Mouse (Mus musculus) MEL (cell line): ENCODE results near the gene Dgkb. TPM values are rescaled to one million over a fixed set of nuclear protein-coding genes. Genes with fewer than 3 reads are reported as not detected.

Experiments
- DNase-seq: peaks from one replicate; pipeline ENCODE4 v3.0.0; 2011; ENCODE audit warnings: low read depth, low spot score
- H3K27ac ChIP-seq: 2 replicates; pipeline ENCODE4 v1.5.1; 2012; ENCODE audit warnings: low read depth, mild to moderate bottlenecking, control low read depth, low read length, moderate library complexity; ENCODE audit not compliant: control insufficient read depth
- H3K27me3 ChIP-seq, 2 experiments: fragments of 150-350 bp in 1 of 2; sonication (generic) in 1 of 2; 2 replicates each; pipeline ENCODE4 v1.6.1; 2012; ENCODE audit warnings: low read length in 2 of 2, mild to moderate bottlenecking in 2 of 2, improper control_type of control experiment in 1 of 2, moderate library complexity in 1 of 2; ENCODE audit not compliant: insufficient read depth in 2 of 2, control insufficient read depth in 1 of 2
- H3K36me3 ChIP-seq, 2 experiments: 2 replicates each; pipeline ENCODE4 v1.6.1; 2012 to 2014; ENCODE audit warnings: low read length in 2 of 2, improper control_type of control experiment in 1 of 2, inconsistent platforms in 1 of 2, mild to moderate bottlenecking in 1 of 2; ENCODE audit not compliant: insufficient read depth in 2 of 2, control insufficient read depth in 1 of 2
- H3K4me1 ChIP-seq, 2 experiments: fragments of 150-350 bp in 1 of 2; sonication (generic) in 1 of 2; 2 replicates each; pipeline ENCODE4 v1.6.1; 2012; ENCODE audit warnings: low read length in 2 of 2, improper control_type of control experiment in 1 of 2, mild to moderate bottlenecking in 1 of 2; ENCODE audit not compliant: insufficient read depth in 2 of 2, control insufficient read depth in 1 of 2
- H3K4me3 ChIP-seq, 2 experiments: fragments of 150-350 bp in 1 of 2; sonication (generic) in 1 of 2; 2 replicates each; pipeline ENCODE4 v1.5.1; 2012; ENCODE audit warnings: low read depth in 2 of 2, low read length in 2 of 2, mild to moderate bottlenecking in 2 of 2, moderate library complexity in 2 of 2, control low read depth in 1 of 2, improper control_type of control experiment in 1 of 2; ENCODE audit not compliant: control insufficient read depth in 1 of 2, insufficient read depth in 1 of 2
- H3K79me2 ChIP-seq: 2 replicates; pipeline ENCODE4 v1.6.1; 2012; ENCODE audit warnings: mild to moderate bottlenecking, low read length, moderate library complexity; ENCODE audit not compliant: control insufficient read depth, poor library complexity, insufficient read depth
- H3K9ac ChIP-seq: 2 replicates; pipeline ENCODE4 v1.6.1; 2012; ENCODE audit warnings: low read depth, mild to moderate bottlenecking, control low read depth, low read length, moderate library complexity; ENCODE audit not compliant: control insufficient read depth, poor library complexity, severe bottlenecking
- H3K9me3 ChIP-seq: fragments of 150-350 bp; sonication (generic); replicated peaks from 2 replicates; pipeline ENCODE4 v1.6.1; 2012; ENCODE audit warnings: mild to moderate bottlenecking, low read length, improper control_type of control experiment, moderate library complexity; ENCODE audit not compliant: insufficient read depth
- BHLHE40 ChIP-seq: IDR thresholded peaks from 2 replicates; pipeline ENCODE4 v1.6.1; 2012; ENCODE audit warnings: low read depth, mild to moderate bottlenecking, inconsistent platforms, low read length, improper control_type of control experiment, borderline replicate concordance
- CHD1 ChIP-seq: IDR thresholded peaks from 2 replicates; pipeline ENCODE4 v1.6.1; 2012; ENCODE audit warnings: low read depth, mild to moderate bottlenecking, inconsistent platforms, low read length, improper control_type of control experiment
- CTCF ChIP-seq, 3 experiments: IDR thresholded peaks in 2 of 3; conservative IDR thresholded peaks in 1 of 3; 2 replicates each; pipeline ENCODE4 v1.5.1; 2011 to 2012; ENCODE audit warnings: low read length in 3 of 3, low read depth in 2 of 3, mild to moderate bottlenecking in 2 of 3, improper control_type of control experiment in 1 of 3, inconsistent platforms in 1 of 3, mixed read lengths in 1 of 3, moderate library complexity in 1 of 3; ENCODE audit not compliant: control insufficient read depth in 1 of 3, insufficient read depth in 1 of 3, poor library complexity in 1 of 3, severe bottlenecking in 1 of 3
- ELF1 ChIP-seq: IDR thresholded peaks from 2 replicates; pipeline ENCODE4 v1.6.1; 2014; ENCODE audit warnings: low read depth, mild to moderate bottlenecking, inconsistent platforms, low read length, improper control_type of control experiment, moderate library complexity
- EP300 ChIP-seq, 2 experiments: IDR thresholded peaks; 2 replicates each; pipeline ENCODE4 v1.6.1; 2011; ENCODE audit warnings: improper control_type of control experiment in 2 of 2, low read length in 2 of 2, low read depth in 1 of 2, mild to moderate bottlenecking in 1 of 2
- ETS1 ChIP-seq: IDR thresholded peaks from 2 replicates; pipeline ENCODE4 v1.6.1; 2012; ENCODE audit warnings: low read depth, mild to moderate bottlenecking, inconsistent platforms, low read length, improper control_type of control experiment, moderate library complexity
- GABPA ChIP-seq: IDR thresholded peaks from 2 replicates; pipeline ENCODE4 v1.6.1; 2012; ENCODE audit warnings: low read depth, mild to moderate bottlenecking, inconsistent platforms, low read length, improper control_type of control experiment, moderate library complexity
- HCFC1 ChIP-seq: IDR thresholded peaks from 2 replicates; pipeline ENCODE4 v1.6.1; 2012; ENCODE audit warnings: low read depth, mild to moderate bottlenecking, inconsistent platforms, low read length, improper control_type of control experiment, moderate library complexity
- MEF2A ChIP-seq: IDR thresholded peaks from 2 replicates; pipeline ENCODE4 v1.6.1; 2014; ENCODE audit warnings: low read depth, mild to moderate bottlenecking, inconsistent platforms, low read length, improper control_type of control experiment; ENCODE audit not compliant: poor library complexity, insufficient replicate concordance, severe bottlenecking; ENCODE audit errors: extremely low read depth
- MYC ChIP-seq: IDR thresholded peaks from 2 replicates; pipeline ENCODE4 v1.6.1; 2011; ENCODE audit warnings: low read depth, mild to moderate bottlenecking, low read length, improper control_type of control experiment, moderate library complexity
- NRF1 ChIP-seq: IDR thresholded peaks from 2 replicates; pipeline ENCODE4 v1.6.1; 2014; ENCODE audit warnings: low read depth, mild to moderate bottlenecking, inconsistent platforms, low read length, improper control_type of control experiment, moderate library complexity; ENCODE audit not compliant: poor library complexity, insufficient read depth, severe bottlenecking
- POLR2A ChIP-seq, 2 experiments: IDR thresholded peaks; 2 replicates each; pipeline ENCODE4 v1.6.1; 2011 to 2012; ENCODE audit warnings: low read length in 2 of 2, mild to moderate bottlenecking in 2 of 2, control low read depth in 1 of 2, improper control_type of control experiment in 1 of 2, low read depth in 1 of 2, moderate library complexity in 1 of 2; ENCODE audit not compliant: control insufficient read depth in 1 of 2, insufficient read depth in 1 of 2, poor library complexity in 1 of 2
- POLR2AphosphoS2 ChIP-seq: IDR thresholded peaks from 2 replicates; pipeline ENCODE4 v1.6.1; 2011; ENCODE audit warnings: low read length, improper control_type of control experiment
- RCOR1 ChIP-seq: IDR thresholded peaks from 2 replicates; pipeline ENCODE4 v1.6.1; 2012; ENCODE audit warnings: low read depth, mild to moderate bottlenecking, inconsistent platforms, low read length, improper control_type of control experiment
- SIN3A ChIP-seq: IDR thresholded peaks from 2 replicates; pipeline ENCODE4 v1.6.1; 2012; ENCODE audit warnings: low read length, improper control_type of control experiment, inconsistent platforms
- SMC3 ChIP-seq: IDR thresholded peaks from 2 replicates; pipeline ENCODE4 v1.6.1; 2011; ENCODE audit warnings: low read depth, low read length, improper control_type of control experiment
- TAL1 ChIP-seq: IDR thresholded peaks from 2 replicates; pipeline ENCODE4 v1.6.1; 2012; ENCODE audit warnings: mild to moderate bottlenecking, inconsistent platforms, low read length, moderate library complexity, mixed read lengths
- TCF12 ChIP-seq: IDR thresholded peaks from 2 replicates; pipeline ENCODE4 v1.6.1; 2014; ENCODE audit warnings: low read depth, mild to moderate bottlenecking, inconsistent platforms, low read length, improper control_type of control experiment, moderate library complexity
- UBTF ChIP-seq: IDR thresholded peaks from 2 replicates; pipeline ENCODE4 v1.6.1; 2012; ENCODE audit warnings: low read depth, mild to moderate bottlenecking, inconsistent platforms, low read length, improper control_type of control experiment, moderate library complexity, borderline replicate concordance; ENCODE audit not compliant: insufficient read depth
- USF1 ChIP-seq: IDR thresholded peaks from 2 replicates; pipeline ENCODE4 v1.6.1; 2014; ENCODE audit warnings: low read depth, mild to moderate bottlenecking, inconsistent platforms, low read length, improper control_type of control experiment, moderate library complexity
- USF2 ChIP-seq, 2 experiments: IDR thresholded peaks; 2 replicates each; pipeline ENCODE4 v1.6.1; 2011 to 2012; ENCODE audit warnings: improper control_type of control experiment in 2 of 2, low read length in 2 of 2, borderline replicate concordance in 1 of 2, inconsistent platforms in 1 of 2, low read depth in 1 of 2, mild to moderate bottlenecking in 1 of 2; ENCODE audit not compliant: insufficient read depth in 1 of 2
- ZC3H11A ChIP-seq: IDR thresholded peaks from 2 replicates; pipeline ENCODE4 v1.6.1; 2012; ENCODE audit warnings: low read depth, mild to moderate bottlenecking, inconsistent platforms, low read length, improper control_type of control experiment
- polyA plus RNA-seq, 2 experiments: library from polyadenylated mRNA; stranded (reverse) in 1 of 2; unstranded in 1 of 2; fragments of >175 nt in 1 of 2; fragments of >200 nt in 1 of 2; gene quantifications; 2 replicates each; pipeline versions ENCODE4 v1.2.1 to v1.2.4; 2012; ENCODE audit warnings: low replicate concordance in 2 of 2, low read depth in 1 of 2; ENCODE audit not compliant: insufficient read length in 2 of 2, insufficient read depth in 1 of 2, missing spikeins in 1 of 2
- total RNA-seq: library from RNA; depleted of rRNA; stranded (reverse); fragments of 300-350 nt; gene quantifications from 2 replicates; pipeline ENCODE4 v1.2.3, GENCODE M21; 2012

Gene Dgkb
- total and polyA plus RNA-seq, 3 experiments = not detected

GRCm38 (mm10) chr12:38327729-38328271 lies 510.3 kb downstream of the Dgkb start:
- TF ChIP-seq NRF1 = no peak
- no peak for TF ChIP-seq USF2 (IDR thresholded peaks at IDR 0.05; ENCODE audit: borderline replicate concordance in 1 of 2, insufficient read depth in 1 of 2, low read depth in 1 of 2, low read length in 2 of 2)
- TF ChIP-seq TAL1 = no peak
- TF ChIP-seq BHLHE40 = no peak
- TF ChIP-seq RCOR1 = no peak
- TF ChIP-seq SIN3A = no peak
- no peak for TF ChIP-seq HCFC1
- no peak for TF ChIP-seq ZC3H11A
- no peak for TF ChIP-seq CHD1
- no peak for TF ChIP-seq ETS1
- no peak for TF ChIP-seq GABPA
- TF ChIP-seq MYC = no peak
- no peak for TF ChIP-seq POLR2A (IDR thresholded peaks at IDR 0.05; ENCODE audit: control insufficient read depth in 1 of 2, insufficient read depth in 1 of 2, low read depth in 1 of 2, low read length in 2 of 2, poor library complexity in 1 of 2)
- no peak for TF ChIP-seq CTCF (IDR thresholded peaks at IDR 0.05 in 2 of 3, conservative IDR thresholded peaks at IDR 0.05 in 1 of 3; ENCODE audit: control insufficient read depth in 1 of 3, insufficient read depth in 1 of 3, low read depth in 2 of 3, low read length in 3 of 3, poor library complexity in 1 of 3, severe bottlenecking in 1 of 3)
- no peak for TF ChIP-seq UBTF
- TF ChIP-seq POLR2AphosphoS2 = no peak
- Histone ChIP-seq H3K9ac (no peak overlapping the region), H3K36me3 (no peaks in the 10 kb centered on the region), H3K4me3 (no peak overlapping the region), H3K9me3 (no peaks in the 10 kb centered on the region), H3K27me3 (no peaks in the 10 kb centered on the region), H3K4me1 (no peaks in the 10 kb centered on the region), H3K27ac (no peak overlapping the region), H3K79me2 (no peaks in the 10 kb centered on the region)
- DNase-seq = no peak

GRCm38 (mm10) chr12:38328779-38329178 lies 511.3 kb downstream of the Dgkb start:
- Histone ChIP-seq H3K36me3 (no peaks in the 10 kb centered on the region), H3K4me1 (no peaks in the 10 kb centered on the region), H3K9me3 (no peaks in the 10 kb centered on the region), H3K4me3 (no peak overlapping the region), H3K9ac (no peak overlapping the region), H3K27ac (no peak overlapping the region), H3K79me2 (no peaks in the 10 kb centered on the region), H3K27me3 (no peaks in the 10 kb centered on the region)
- TF ChIP-seq USF1 (no peak), MEF2A (no peak), SMC3 (no peak), ELF1 (no peak), SIN3A (no peak), TCF12 (no peak), BHLHE40 (no peak), EP300 (IDR thresholded peaks at IDR 0.05; ENCODE audit: low read depth in 1 of 2, low read length in 2 of 2) (no peak)
- DNase-seq = no peak
